Mouse (Mus musculus) hindbrain, embryonic 14.5 days (tissue): Measurements from ENCODE around the gene Agap3. TPM values are rescaled to one million over a fixed set of nuclear protein-coding genes. Genes with fewer than 3 reads are reported as not detected.

Source experiments
- ATAC-seq: fragments of 200-750 bp; cut with Nextera tagmentation; 2 replicates; pipeline ENCODE4 v1.8.0; 2017; ENCODE audit warnings: moderate number of reproducible peaks, mild to moderate bottlenecking, moderate TSS enrichment, moderate library complexity; ENCODE audit not compliant: low FRiP score
- DNase-seq: peaks from one replicate; pipeline ENCODE4 v3.0.0-alpha.2; 2015; ENCODE audit warnings: low spot score
- H3K27ac ChIP-seq: fragments of 300-500 bp; sonication (generic); 2 replicates; pipeline ENCODE4 v1.5.1; 2014; ENCODE audit warnings: mild to moderate bottlenecking, moderate library complexity
- H3K27me3 ChIP-seq: fragments of 300-500 bp; sonication (generic); 2 replicates; pipeline ENCODE4 v1.6.1; 2014; ENCODE audit warnings: mild to moderate bottlenecking, low read length, mixed read lengths; ENCODE audit not compliant: control insufficient read depth, insufficient read depth
- H3K36me3 ChIP-seq: fragments of 300-500 bp; sonication (generic); replicated peaks from 2 replicates; pipeline ENCODE4 v1.6.1; 2014; ENCODE audit not compliant: control insufficient read depth, insufficient read depth
- H3K4me1 ChIP-seq: fragments of 300-500 bp; sonication (generic); replicated peaks from 2 replicates; pipeline ENCODE4 v1.6.1; 2014; ENCODE audit warnings: antibody characterized with exemption, low read length, mixed read lengths; ENCODE audit not compliant: control insufficient read depth, insufficient read depth
- H3K4me2 ChIP-seq: fragments of 300-500 bp; sonication (generic); replicated peaks from 2 replicates; pipeline ENCODE4 v1.6.1; 2014; ENCODE audit warnings: mild to moderate bottlenecking, moderate library complexity
- H3K4me3 ChIP-seq: fragments of 300-500 bp; sonication (generic); replicated peaks from 2 replicates; pipeline ENCODE4 v1.5.1; 2014; ENCODE audit warnings: mild to moderate bottlenecking, low read length
- H3K9ac ChIP-seq: fragments of 300-500 bp; sonication (generic); 2 replicates; pipeline ENCODE4 v1.6.1; 2014
- H3K9me3 ChIP-seq: fragments of 300-500 bp; sonication (generic); 2 replicates; pipeline ENCODE4 v1.6.1; 2016; ENCODE audit warnings: low read length; ENCODE audit not compliant: control insufficient read depth
- WGBS: fragments of 180-500 bp; shearing (Covaris S2); extraction: QIAGEN DNeasy Blood & Tissue Kit; methylation state at CpG from one replicate; pipeline ENCODE4 v1.1.7; 2014; 5-methylcytosine and 5-hydroxymethylcytosine counted together
- polyA plus RNA-seq: library from polyadenylated mRNA; unstranded; fragments of >200 nt; fragmentation: Nextera tagmentation; extraction: Ambion mirVana; gene quantifications from 2 replicates; pipeline ENCODE4 v1.2.1, GENCODE M21; 2014

The Agap3 gene
- polyA plus RNA-seq, 1 experiment from 2014 or later, result 73.1 TPM

DNA sequence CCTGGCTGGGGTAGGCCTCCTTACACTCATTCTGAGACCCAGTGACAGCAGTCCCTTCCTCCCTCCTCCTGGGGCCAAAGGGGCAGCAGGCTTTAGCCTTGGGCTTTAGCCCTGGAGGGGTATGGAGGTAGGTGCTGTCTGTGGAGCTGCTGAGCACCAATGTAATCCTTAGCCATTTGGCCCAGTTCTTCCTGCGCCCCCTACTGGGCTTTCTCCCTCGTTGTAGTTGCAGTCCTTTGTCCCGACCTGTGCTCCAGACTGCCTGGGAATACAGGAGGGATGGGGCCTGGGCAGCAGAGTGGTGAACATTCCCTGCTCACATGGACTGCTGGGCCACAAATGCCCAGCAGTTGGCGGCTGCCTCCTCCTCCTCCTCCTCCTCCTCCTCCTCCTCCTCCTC lies 29.7 kb downstream of the Agap3 start:
- H3K4me2 ChIP-seq, result no peak overlapping the region
- H3K36me3 ChIP-seq, result peaks cover 76% of the 10 kb centered on the region
- H3K9me3 ChIP-seq, result no peaks in the 10 kb centered on the region
- 0% methylated on average over 2 of the region's 4 CpGs for WGBS
- H3K27ac ChIP-seq, result no peak overlapping the region
- peak; percentile 47; the same call in 1 of the 2 replicates for ATAC-seq
- no peak overlapping the region for H3K9ac ChIP-seq
- DNase-seq, result peak; percentile 82
- H3K27me3 ChIP-seq, result no peaks in the 10 kb centered on the region
- H3K4me1 ChIP-seq, result peaks cover 28% of the 10 kb centered on the region
- H3K4me3 ChIP-seq, result no peak overlapping the region

DNA sequence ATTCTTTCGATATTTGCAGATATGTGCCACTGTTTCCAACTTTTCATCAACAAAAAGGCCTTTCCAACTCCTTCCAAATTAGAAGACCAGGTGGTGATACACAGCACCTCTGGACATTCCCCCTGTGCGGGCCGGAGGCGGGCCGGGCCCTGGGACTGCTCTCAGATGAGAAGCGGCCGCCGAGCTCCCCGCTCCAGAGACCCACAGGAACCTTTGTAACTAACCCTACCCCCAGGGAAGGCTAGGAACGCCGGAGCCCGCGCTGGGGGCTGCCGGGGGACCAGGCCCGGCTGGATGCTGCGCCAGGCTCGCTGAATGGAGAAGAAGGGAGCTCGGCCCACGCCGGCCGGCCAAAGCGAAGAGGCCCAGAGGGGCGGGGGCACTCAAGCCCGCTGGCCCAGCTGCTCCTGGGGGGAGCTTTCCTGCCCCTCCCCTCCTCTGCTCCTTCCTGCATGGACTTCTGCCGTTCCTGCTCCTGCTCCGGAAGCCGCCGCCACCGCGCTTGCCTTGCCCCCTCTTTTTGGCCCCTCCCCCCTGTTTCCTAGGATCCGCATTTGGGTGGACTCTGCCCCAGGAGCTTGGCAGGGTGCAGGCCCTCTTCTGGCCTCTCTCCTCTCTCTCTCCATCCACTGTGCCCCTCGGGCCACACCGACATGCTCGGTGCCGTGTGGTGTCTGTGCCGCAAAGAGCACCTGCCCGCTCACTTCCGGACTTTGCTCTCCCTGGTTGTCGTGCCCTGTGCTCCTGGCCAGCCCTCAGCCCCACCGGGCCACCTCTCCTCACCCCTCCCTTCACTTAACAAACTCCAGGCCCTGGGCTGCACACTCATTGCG lies 30.5 kb downstream of the Agap3 start:
- H3K9me3 ChIP-seq, result no peaks in the 10 kb centered on the region
- peak overlapping the region; percentile 28; the same call in 1 of the 2 replicates for H3K9ac ChIP-seq
- no peak overlapping the region for H3K27ac ChIP-seq
- H3K36me3 ChIP-seq, result peaks cover 72% of the 10 kb centered on the region
- H3K27me3 ChIP-seq, result no peaks in the 10 kb centered on the region
- DNase-seq (no peak), ATAC-seq (no peak)
- H3K4me1 ChIP-seq, result peaks cover 28% of the 10 kb centered on the region
- WGBS, result 39% methylated on average over 29 of the region's 41 CpGs
- no peak overlapping the region for H3K4me3 ChIP-seq
- no peak overlapping the region for H3K4me2 ChIP-seq

DNA sequence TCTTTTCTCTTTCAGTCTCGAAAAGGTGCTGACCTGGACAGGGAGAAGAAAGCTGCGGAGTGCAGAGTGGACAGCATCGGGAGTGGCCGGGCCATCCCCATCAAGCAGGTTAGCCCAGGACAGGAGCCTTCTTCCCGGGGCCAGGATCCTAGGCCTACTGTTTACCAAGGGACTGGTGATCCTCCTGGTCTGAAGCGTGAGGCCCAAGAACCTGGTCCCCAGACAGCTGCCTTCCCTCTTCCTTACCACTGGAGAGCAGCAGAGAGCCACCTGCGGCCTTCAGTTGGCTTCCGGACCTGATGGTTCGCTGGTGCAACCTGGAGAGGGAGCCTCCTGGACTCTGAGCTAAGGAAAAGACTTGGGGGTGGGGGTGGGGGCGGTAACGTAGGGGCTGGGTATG lies 31.3 kb downstream of the Agap3 start:
- Histone ChIP-seq H3K4me3 (no peak overlapping the region), H3K4me1 (peaks cover 28% of the 10 kb centered on the region), H3K9me3 (no peaks in the 10 kb centered on the region), H3K36me3 (peaks cover 72% of the 10 kb centered on the region), H3K27me3 (no peaks in the 10 kb centered on the region), H3K27ac (no peak overlapping the region), H3K9ac (no peak overlapping the region), H3K4me2 (no peak overlapping the region)
- 22% methylated on average over 11 of the region's 11 CpGs for WGBS
- ATAC-seq (no peak; the same call in 1 of the 2 replicates), DNase-seq (peak; percentile 81)

DNA sequence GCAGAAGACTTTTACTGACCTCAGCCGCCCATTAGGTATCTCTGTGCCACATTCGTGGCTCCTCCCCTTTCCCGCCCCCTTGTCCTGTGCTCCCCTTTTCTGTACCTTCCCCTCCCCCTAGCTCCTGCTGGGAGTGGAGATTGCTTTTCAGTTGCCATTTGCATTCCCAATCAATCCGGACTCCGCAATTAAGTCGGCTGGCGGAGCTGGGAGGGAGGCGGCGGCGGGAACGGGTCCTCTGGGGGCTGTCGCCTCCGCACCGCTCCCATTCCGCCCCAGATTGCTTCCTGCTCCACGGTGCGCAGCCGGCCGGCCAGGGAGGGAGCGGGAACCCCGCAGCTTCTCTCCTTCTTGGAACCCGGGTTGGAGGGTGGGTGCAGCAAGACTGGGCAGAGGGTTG lies 33.0 kb downstream of the Agap3 start:
- ATAC-seq, result peak; percentile 38
- H3K9ac ChIP-seq, result no peak overlapping the region
- DNase-seq, result peak; percentile 53
- peaks cover 71% of the 10 kb centered on the region for H3K36me3 ChIP-seq
- H3K27ac ChIP-seq, result peak overlapping the region; percentile 39
- H3K4me2 ChIP-seq, result peak overlapping the region; percentile 42
- no peaks in the 10 kb centered on the region for H3K9me3 ChIP-seq
- 13% methylated on average over 22 of the region's 22 CpGs for whole genome bisulfite sequencing
- H3K4me1 ChIP-seq, result peaks cover 28% of the 10 kb centered on the region
- H3K27me3 ChIP-seq, result no peaks in the 10 kb centered on the region
- H3K4me3 ChIP-seq, result no peak overlapping the region

DNA sequence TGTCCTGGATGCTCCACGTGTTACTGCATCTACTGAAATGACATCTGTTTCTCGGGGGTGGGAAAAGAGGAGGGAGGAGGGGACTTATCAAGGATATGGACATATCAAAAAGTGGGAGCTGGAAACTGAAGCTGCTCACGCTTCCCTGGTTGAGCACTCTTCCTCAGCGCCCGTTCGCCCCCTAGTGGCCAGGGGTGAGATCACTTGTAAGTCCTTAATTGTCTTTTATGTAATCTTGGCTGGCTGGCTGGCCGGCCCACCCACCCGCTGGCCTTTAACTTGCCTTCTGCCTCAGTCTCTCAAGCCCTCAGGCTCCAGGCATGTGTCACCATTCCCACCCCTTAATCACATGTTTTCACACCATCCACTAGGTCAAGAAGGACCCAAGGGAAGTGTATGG lies 34.1 kb downstream of the Agap3 start:
- no peaks in the 10 kb centered on the region for H3K27me3 ChIP-seq
- peaks cover 29% of the 10 kb centered on the region for H3K4me1 ChIP-seq
- H3K4me3 ChIP-seq, result no peak overlapping the region
- H3K27ac ChIP-seq, result peak overlapping the region; percentile 16; the same call in 1 of the 2 replicates
- WGBS, result 2% methylated on average over 8 of the region's 8 CpGs
- H3K9me3 ChIP-seq, result no peaks in the 10 kb centered on the region
- no peak overlapping the region for H3K9ac ChIP-seq
- no peak for ATAC-seq
- no peak overlapping the region for H3K4me2 ChIP-seq
- peaks cover 70% of the 10 kb centered on the region for H3K36me3 ChIP-seq
- DNase-seq, result peak; percentile 93

DNA sequence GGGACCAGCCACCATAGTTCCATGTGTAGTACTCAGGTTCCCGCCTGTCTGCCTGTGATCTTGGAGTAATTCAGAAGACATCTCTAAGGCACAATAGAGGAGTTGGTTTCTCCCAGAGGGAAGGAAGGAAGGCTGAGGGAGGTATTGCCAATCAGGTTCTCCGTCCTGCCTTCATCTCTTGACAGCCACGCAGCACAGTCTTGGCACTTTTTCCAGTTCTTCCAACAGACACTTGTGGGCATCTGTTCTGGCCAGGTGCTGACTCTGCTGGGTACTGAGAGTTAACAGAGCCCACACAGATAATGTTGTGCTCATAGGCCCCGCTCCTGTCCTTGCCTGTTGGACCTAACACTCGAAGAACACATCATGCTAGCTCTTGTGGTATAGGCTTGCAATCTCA lies 34.8 kb downstream of the Agap3 start:
- H3K9ac ChIP-seq, result no peak overlapping the region
- no peaks in the 10 kb centered on the region for H3K9me3 ChIP-seq
- no peak overlapping the region for H3K27ac ChIP-seq
- no peaks in the 10 kb centered on the region for H3K27me3 ChIP-seq
- no peak overlapping the region for H3K4me3 ChIP-seq
- H3K4me1 ChIP-seq, result peaks cover 26% of the 10 kb centered on the region; the same call in 1 of the 2 replicates
- no peak overlapping the region for H3K4me2 ChIP-seq
- no peak for ATAC-seq
- 94% methylated on average over 5 of the region's 5 CpGs for WGBS
- DNase-seq, result no peak
- peaks cover 73% of the 10 kb centered on the region for H3K36me3 ChIP-seq

DNA sequence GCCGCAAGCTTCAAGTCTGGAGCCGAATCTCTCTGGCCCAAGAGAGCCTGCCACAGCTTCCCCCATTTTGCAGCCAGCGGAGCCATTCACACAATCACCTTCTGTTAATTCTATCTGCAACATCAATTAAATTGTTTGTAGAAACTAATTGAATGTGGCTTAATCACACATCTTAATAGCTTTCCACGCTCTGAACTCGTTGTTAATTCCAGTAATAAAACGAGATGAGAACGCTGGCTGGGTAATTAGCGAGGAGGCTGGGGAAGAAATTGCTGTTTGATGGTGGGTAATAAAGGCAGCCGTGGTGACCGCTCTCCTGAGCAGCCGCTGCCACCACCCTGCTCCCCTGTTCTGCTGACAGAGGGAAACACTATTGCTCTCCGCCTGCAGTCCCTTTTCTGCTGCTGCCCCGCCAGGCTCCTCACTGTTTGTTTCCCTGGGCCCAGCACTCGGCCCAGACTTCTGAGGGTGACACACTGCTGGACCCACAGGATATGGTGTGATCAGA lies 38.5 kb downstream of the Agap3 start:
- Histone ChIP-seq H3K9me3 (no peaks in the 10 kb centered on the region), H3K4me2 (no peak overlapping the region), H3K36me3 (peaks cover 83% of the 10 kb centered on the region), H3K27ac (peak overlapping the region; percentile 58), H3K27me3 (no peaks in the 10 kb centered on the region), H3K4me3 (no peak overlapping the region), H3K4me1 (peaks cover 19% of the 10 kb centered on the region; the same call in 1 of the 2 replicates), H3K9ac (no peak overlapping the region)
- peak; percentile 38 for ATAC-seq
- no peak for DNase-seq
- WGBS, result 50% methylated on average over 14 of the region's 14 CpGs

DNA sequence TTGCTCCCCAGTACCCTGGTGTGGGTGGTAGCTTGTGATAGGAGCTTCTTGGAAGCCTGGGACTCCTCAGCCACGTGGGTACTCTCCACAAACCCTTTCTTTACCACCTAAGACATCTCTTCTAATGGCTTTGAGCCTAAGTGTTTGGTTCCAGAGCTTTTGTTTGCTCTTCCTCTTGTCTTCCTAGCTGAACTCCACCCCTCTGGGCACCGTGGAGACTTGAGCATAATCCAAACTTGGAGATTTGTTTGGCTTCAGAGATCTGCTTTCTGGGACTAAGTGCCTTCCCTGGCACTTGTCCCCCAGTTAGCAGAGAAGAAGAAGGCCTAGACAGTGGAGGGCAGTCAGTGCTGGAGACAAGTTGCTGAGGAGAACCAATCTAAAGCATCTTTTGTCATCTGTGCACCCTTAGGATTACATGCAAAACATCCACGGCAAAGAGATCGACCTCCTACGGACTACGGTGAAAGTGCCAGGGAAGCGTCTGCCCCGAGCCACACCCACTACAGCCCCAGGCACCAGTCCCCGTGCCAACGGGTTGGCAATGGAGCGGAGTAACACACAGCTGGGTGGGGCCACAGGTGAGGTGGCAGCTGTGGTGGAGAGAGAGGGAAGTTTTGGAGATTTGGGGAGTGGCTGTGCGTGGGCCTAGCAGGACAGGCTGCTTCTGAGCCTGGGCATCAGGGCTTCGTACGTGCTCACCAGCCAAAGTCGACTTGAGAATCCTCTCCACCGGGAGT lies 40.7 kb downstream of the Agap3 start:
- Histone ChIP-seq H3K27ac (no peak overlapping the region), H3K36me3 (peaks cover 87% of the 10 kb centered on the region), H3K9ac (no peak overlapping the region), H3K4me1 (peaks cover 33% of the 10 kb centered on the region), H3K27me3 (no peaks in the 10 kb centered on the region), H3K9me3 (no peaks in the 10 kb centered on the region), H3K4me2 (no peak overlapping the region), H3K4me3 (no peak overlapping the region)
- 87% methylated on average over 16 of the region's 16 CpGs for WGBS
- DNase-seq (no peak), ATAC-seq (no peak)

DNA sequence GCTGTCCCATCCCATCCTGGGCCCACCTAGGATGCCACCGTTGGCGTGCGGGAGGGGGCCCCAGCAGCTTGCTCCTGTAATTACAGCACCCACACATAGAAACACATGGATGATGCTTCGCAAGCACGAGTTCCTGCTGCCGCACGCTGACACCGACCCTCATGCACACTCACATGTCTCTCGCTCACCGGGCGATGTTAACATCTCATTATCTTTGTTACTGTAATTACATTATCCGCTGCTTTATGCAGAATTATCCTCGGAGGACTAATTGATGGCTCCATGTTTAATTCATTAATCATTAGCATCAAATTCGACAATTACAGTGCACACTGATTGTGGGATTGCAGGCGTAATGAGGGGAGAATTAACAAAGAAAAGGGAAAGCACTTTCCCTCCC lies 43.0 kb downstream of the Agap3 start:
- Histone ChIP-seq H3K4me2 (no peak overlapping the region), H3K27me3 (no peaks in the 10 kb centered on the region), H3K36me3 (peaks cover 83% of the 10 kb centered on the region), H3K27ac (peak overlapping the region; percentile 70; the same call in 1 of the 2 replicates), H3K4me3 (no peak overlapping the region), H3K9ac (no peak overlapping the region), H3K4me1 (peaks cover 48% of the 10 kb centered on the region), H3K9me3 (no peaks in the 10 kb centered on the region)
- DNase-seq, result peak; percentile 62
- 47% methylated on average over 15 of the region's 15 CpGs for WGBS
- peak; percentile 9; the same call in 1 of the 2 replicates for ATAC-seq
